Mouse (Mus musculus) retina, embryonic 14.5 days (tissue): Measurements from ENCODE around the gene H2-Q10.
"Not testable (repeated sequence)": the region's sequence is repeated elsewhere in the genome, so short reads cannot be mapped to it uniquely, and the experiment has no call there.

Source experiments
- DNase-seq: peaks from one replicate; pipeline ENCODE4 v3.0.0-alpha.2; 2015; ENCODE audit warnings: low spot score

The H2-Q10 gene

GRCm38 (mm10) chr17:35469842-35470751 is at the start of gene H2-Q10:
TSS of gene H2-Q10 (plus strand) at chr17:35470089.
- DNase-seq = peak; percentile 39

- DNase-seq = peak; percentile 58
These were observed 49.6 kb upstream of the H2-Q10 start for GRCm38 (mm10) chr17:35420206-35420810.

- DNase-seq = not testable (repeated sequence)
These were observed 48.6 kb upstream of the H2-Q10 start for GRCm38 (mm10) chr17:35421331-35421730.

- not testable (repeated sequence) for DNase-seq
These were observed 47.5 kb upstream of the H2-Q10 start for GRCm38 (mm10) chr17:35422360-35422759.

GRCm38 (mm10) chr17:35423131-35423810 is 46.6 kb upstream of the H2-Q10 start:
- DNase-seq = not testable (repeated sequence)

- not testable (repeated sequence) for DNase-seq
These were observed 45.8 kb upstream of the H2-Q10 start for GRCm38 (mm10) chr17:35424106-35424505.

- peak; percentile 49 for DNase-seq
These were observed 45.1 kb upstream of the H2-Q10 start, which contains the start of gene H2-Q6 for GRCm38 (mm10) chr17:35424624-35425416. TSS of gene H2-Q6 (plus strand) at chr17:35424850.

- DNase-seq = not testable (repeated sequence)
These were observed 44.4 kb upstream of the H2-Q10 start for GRCm38 (mm10) chr17:35425474-35425873.

- DNase-seq = not testable (repeated sequence)
These were observed 41.0 kb upstream of the H2-Q10 start for GRCm38 (mm10) chr17:35428883-35429282.

- not testable (repeated sequence) for DNase-seq
These were observed 39.2 kb upstream of the H2-Q10 start for GRCm38 (mm10) chr17:35430671-35431070.

- DNase-seq = not testable (repeated sequence)
These were observed 37.7 kb upstream of the H2-Q10 start for GRCm38 (mm10) chr17:35432167-35432566.

- peak; percentile 14 for DNase-seq
These were observed 35.1 kb upstream of the H2-Q10 start for GRCm38 (mm10) chr17:35434836-35435235.

- DNase-seq = not testable (repeated sequence)
These were observed 34.3 kb upstream of the H2-Q10 start for GRCm38 (mm10) chr17:35435577-35435976.

GRCm38 (mm10) chr17:35437386-35437936 is 32.4 kb upstream of the H2-Q10 start:
- DNase-seq = not testable (repeated sequence)

- DNase-seq = not testable (repeated sequence)
These were observed 31.5 kb upstream of the H2-Q10 start for GRCm38 (mm10) chr17:35438395-35438794.

- peak; percentile 50 for DNase-seq
These were observed 31.0 kb upstream of the H2-Q10 start, which contains the start of gene H2-Q7 for GRCm38 (mm10) chr17:35438885-35439284. TSS of gene H2-Q7 (plus strand) at chr17:35439155.

GRCm38 (mm10) chr17:35439295-35439747 is 30.6 kb upstream of the H2-Q10 start:
- DNase-seq = not testable (repeated sequence)

GRCm38 (mm10) chr17:35439925-35440645 is 29.8 kb upstream of the H2-Q10 start:
- DNase-seq = not testable (repeated sequence)

GRCm38 (mm10) chr17:35442376-35442775 is 27.5 kb upstream of the H2-Q10 start:
- DNase-seq = not testable (repeated sequence)

GRCm38 (mm10) chr17:35444510-35444909 is 25.4 kb upstream of the H2-Q10 start:
- DNase-seq = not testable (repeated sequence)
